Mouse (Mus musculus): ENCODE measurements around the gene Auts2. TPM values are rescaled to one million over a fixed set of nuclear protein-coding genes. Genes with fewer than 3 reads are reported as not detected.

Gene Auts2
- polyA plus RNA-seq, 1 experiment from 2014 or later: 53.4 TPM

GRCm38 (mm10) chr5:131596591-131596990 is 946.6 kb downstream of the Auts2 start:
- Histone ChIP-seq H3K27ac (replicated peaks; ENCODE audit: low read depth, low read length) (no peak overlapping the region), H3K36me3 (ENCODE audit: control insufficient read depth, insufficient read depth, low read length) (no peaks in the 10 kb centered on the region), H3K9me3 (ENCODE audit: control insufficient read depth, low read length) (no peaks in the 10 kb centered on the region), H3K4me3 (ENCODE audit: low read depth, low read length) (no peak overlapping the region), H3K4me2 (ENCODE audit: low read depth, severe bottlenecking) (peak overlapping the region; percentile 24; the same call in 1 of the 2 replicates), H3K9ac (ENCODE audit: low read length) (no peak overlapping the region), H3K27me3 (ENCODE audit: control insufficient read depth, insufficient read depth, low read length) (0 out of 2 replicates have a peak, but pooled peaks cover 3% of the 10 kb centered on the region), H3K4me1 (ENCODE audit: control insufficient read depth, insufficient read depth, low read length) (peaks cover 20% of the 10 kb centered on the region)
- ATAC-seq (ENCODE audit: insufficient number of reproducible peaks, low FRiP score, low TSS enrichment, low read depth) (no peak), DNase-seq (ENCODE audit: low spot score) (peak; percentile 61)
- 2% methylated on average over 10 of the region's 10 CpGs for WGBS

DNA sequence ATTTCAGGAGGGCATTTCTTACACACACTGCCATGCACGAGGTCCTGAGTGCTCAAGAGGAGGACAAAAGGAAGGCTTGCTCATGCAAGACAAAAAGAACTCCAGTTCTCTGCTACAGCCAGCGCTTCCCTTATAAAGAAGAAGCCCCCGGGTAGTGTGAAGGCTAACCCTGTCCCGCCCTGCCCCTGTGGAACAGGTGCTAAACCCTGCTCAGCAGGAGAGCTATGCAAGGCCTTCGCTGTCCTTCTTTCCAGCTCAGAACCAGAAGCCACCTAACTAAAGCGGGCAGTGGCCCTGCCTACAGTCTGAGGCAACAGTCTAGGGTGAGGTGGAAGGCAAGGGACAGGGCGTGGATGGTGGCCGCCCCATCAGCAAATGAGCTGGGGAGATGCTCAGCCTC is 947.4 kb downstream of the Auts2 start:
- no peak overlapping the region for H3K4me2 ChIP-seq (ENCODE audit: low read depth, severe bottlenecking)
- no peak overlapping the region for H3K27ac ChIP-seq (replicated peaks; ENCODE audit: low read depth, low read length)
- ATAC-seq (ENCODE audit: insufficient number of reproducible peaks, low FRiP score, low TSS enrichment, low read depth) (no peak), DNase-seq (ENCODE audit: low spot score) (no peak)
- no peak overlapping the region for H3K4me3 ChIP-seq (ENCODE audit: low read depth, low read length)
- no peaks in the 10 kb centered on the region for H3K36me3 ChIP-seq (ENCODE audit: control insufficient read depth, insufficient read depth, low read length)
- H3K4me1 ChIP-seq (ENCODE audit: control insufficient read depth, insufficient read depth, low read length): peaks cover 19% of the 10 kb centered on the region
- H3K27me3 ChIP-seq (ENCODE audit: control insufficient read depth, insufficient read depth, low read length): 0 out of 2 replicates have a peak, but pooled peaks cover 3% of the 10 kb centered on the region
- no peaks in the 10 kb centered on the region for H3K9me3 ChIP-seq (ENCODE audit: control insufficient read depth, low read length)
- WGBS: 14% methylated on average over 8 of the region's 8 CpGs
- no peak overlapping the region for H3K9ac ChIP-seq (ENCODE audit: low read length)

GRCm38 (mm10) chr5:131594597-131594996 is 948.5 kb downstream of the Auts2 start:
- no peak for DNase-seq (ENCODE audit: low spot score)
- WGBS: 65% methylated on average over 3 of the region's 3 CpGs
- no peak overlapping the region for H3K4me3 ChIP-seq (ENCODE audit: low read depth, low read length)

GRCm38 (mm10) chr5:131593261-131593660 is 949.9 kb downstream of the Auts2 start:
- H3K9me3 ChIP-seq (ENCODE audit: control insufficient read depth, low read length): no peaks in the 10 kb centered on the region
- H3K4me2 ChIP-seq (ENCODE audit: low read depth, severe bottlenecking): no peak overlapping the region
- no peak for DNase-seq (ENCODE audit: low spot score)
- H3K9ac ChIP-seq (ENCODE audit: low read length): no peak overlapping the region
- no peak overlapping the region for H3K4me3 ChIP-seq (ENCODE audit: low read depth, low read length)
- no peak overlapping the region for H3K27ac ChIP-seq (replicated peaks; ENCODE audit: low read depth, low read length)
- H3K27me3 ChIP-seq (ENCODE audit: control insufficient read depth, insufficient read depth, low read length): peaks cover 3% of the 10 kb centered on the region; the same call in 1 of the 2 replicates
- 91% methylated on average over 10 of the region's 10 CpGs for WGBS
- no peaks in the 10 kb centered on the region for H3K36me3 ChIP-seq (ENCODE audit: control insufficient read depth, insufficient read depth, low read length)
- no peak for ATAC-seq (ENCODE audit: insufficient number of reproducible peaks, low FRiP score, low TSS enrichment, low read depth)
- peaks cover 13% of the 10 kb centered on the region for H3K4me1 ChIP-seq (ENCODE audit: control insufficient read depth, insufficient read depth, low read length)

More at GRCm38 (mm10) chr5:131594597-131594996, 948.5 kb downstream of the Auts2 start:
- no peaks in the 10 kb centered on the region for H3K9me3 ChIP-seq (ENCODE audit: control insufficient read depth, low read length)
- no peaks in the 10 kb centered on the region for H3K36me3 ChIP-seq (ENCODE audit: control insufficient read depth, insufficient read depth, low read length)
- 0 out of 2 replicates have a peak, but pooled peaks cover 3% of the 10 kb centered on the region for H3K27me3 ChIP-seq (ENCODE audit: control insufficient read depth, insufficient read depth, low read length)
- H3K4me2 ChIP-seq (ENCODE audit: low read depth, severe bottlenecking): no peak overlapping the region
- H3K9ac ChIP-seq (ENCODE audit: low read length): no peak overlapping the region
- H3K27ac ChIP-seq (replicated peaks; ENCODE audit: low read depth, low read length): no peak overlapping the region
- no peak for ATAC-seq (ENCODE audit: insufficient number of reproducible peaks, low FRiP score, low TSS enrichment, low read depth)
- peaks cover 13% of the 10 kb centered on the region for H3K4me1 ChIP-seq (ENCODE audit: control insufficient read depth, insufficient read depth, low read length)

DNA sequence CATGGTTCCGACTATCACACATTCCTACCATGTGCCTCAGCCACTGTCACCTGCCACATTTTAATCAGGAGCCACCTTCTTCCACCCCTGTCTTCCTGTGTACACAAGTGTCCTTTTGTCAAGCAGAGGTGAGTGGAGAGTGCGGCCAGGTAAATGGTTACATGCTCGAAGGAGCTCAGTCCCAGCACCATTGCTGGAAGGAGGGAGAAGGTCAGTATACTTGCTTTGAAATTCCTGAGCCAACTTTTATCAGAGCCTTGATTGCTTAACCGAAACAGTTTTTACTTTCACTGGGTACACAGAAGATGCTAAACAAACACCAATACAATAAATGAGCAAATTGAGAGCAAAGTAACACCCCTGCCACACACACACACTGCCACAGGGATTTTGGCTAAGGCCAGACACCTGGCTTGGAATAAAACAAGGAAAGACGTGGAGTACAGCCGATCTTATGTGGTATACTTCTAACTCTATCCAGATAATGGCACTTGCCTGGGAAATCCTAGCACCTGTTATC is 953.1 kb downstream of the Auts2 start:
- ATAC-seq (ENCODE audit: insufficient number of reproducible peaks, low FRiP score, low TSS enrichment, low read depth) (no peak), DNase-seq (ENCODE audit: low spot score) (no peak)
- Histone ChIP-seq H3K4me2 (ENCODE audit: low read depth, severe bottlenecking) (no peak overlapping the region), H3K36me3 (ENCODE audit: control insufficient read depth, insufficient read depth, low read length) (no peaks in the 10 kb centered on the region), H3K4me1 (ENCODE audit: control insufficient read depth, insufficient read depth, low read length) (peaks cover 17% of the 10 kb centered on the region), H3K27ac (replicated peaks; ENCODE audit: low read depth, low read length) (no peak overlapping the region), H3K27me3 (ENCODE audit: control insufficient read depth, insufficient read depth, low read length) (peaks cover 6% of the 10 kb centered on the region; the same call in 1 of the 2 replicates), H3K4me3 (ENCODE audit: low read depth, low read length) (no peak overlapping the region), H3K9me3 (ENCODE audit: control insufficient read depth, low read length) (no peaks in the 10 kb centered on the region), H3K9ac (ENCODE audit: low read length) (no peak overlapping the region)
- 89% methylated on average over 6 of the region's 6 CpGs for WGBS

DNA sequence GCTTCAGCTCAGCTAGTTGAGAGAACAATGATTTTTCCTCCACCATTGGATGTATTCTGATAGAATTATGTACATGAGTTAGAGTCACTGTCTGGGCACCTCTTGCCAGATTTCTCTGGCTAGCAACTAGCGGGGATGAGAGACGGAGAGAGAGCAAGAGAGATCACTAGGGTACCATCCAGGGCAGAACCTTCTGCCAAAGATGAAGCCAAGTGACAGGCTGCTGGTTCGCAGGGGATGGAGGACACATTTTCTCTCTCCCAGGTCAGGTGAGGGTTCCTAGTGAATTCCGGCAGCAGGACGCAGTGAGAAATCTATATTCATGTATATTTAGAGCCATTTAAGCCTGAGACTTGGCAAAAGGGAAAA is 956.8 kb downstream of the Auts2 start:
- H3K4me1 ChIP-seq (ENCODE audit: control insufficient read depth, insufficient read depth, low read length): peaks cover 40% of the 10 kb centered on the region

GRCm38 (mm10) chr5:131585684-131586331 is 957.3 kb downstream of the Auts2 start:
- Histone ChIP-seq H3K27me3 (ENCODE audit: control insufficient read depth, insufficient read depth, low read length) (peaks cover 3% of the 10 kb centered on the region; the same call in 1 of the 2 replicates), H3K36me3 (ENCODE audit: control insufficient read depth, insufficient read depth, low read length) (no peaks in the 10 kb centered on the region), H3K4me2 (ENCODE audit: low read depth, severe bottlenecking) (peak overlapping the region; percentile 37), H3K9ac (ENCODE audit: low read length) (no peak overlapping the region), H3K4me3 (ENCODE audit: low read depth, low read length) (0 out of 2 replicates have a peak overlapping the region, but pooled peaks have one; percentile 1), H3K9me3 (ENCODE audit: control insufficient read depth, low read length) (no peaks in the 10 kb centered on the region), H3K4me1 (ENCODE audit: control insufficient read depth, insufficient read depth, low read length) (peaks cover 44% of the 10 kb centered on the region), H3K27ac (replicated peaks; ENCODE audit: low read depth, low read length) (0 out of 2 replicates have a peak overlapping the region, but pooled peaks have one; percentile 30)
- DNase-seq (ENCODE audit: low spot score) (peak; percentile 83), ATAC-seq (ENCODE audit: insufficient number of reproducible peaks, low FRiP score, low TSS enrichment, low read depth) (peak; percentile 49; the same call in 1 of the 2 replicates)
- 5% methylated on average over 26 of the region's 26 CpGs for WGBS

More for the DNA sequence above, 956.8 kb downstream of the Auts2 start:
- ATAC-seq (ENCODE audit: insufficient number of reproducible peaks, low FRiP score, low TSS enrichment, low read depth) (no peak), DNase-seq (ENCODE audit: low spot score) (no peak)
- 46% methylated on average over 5 of the region's 5 CpGs for WGBS
- peaks cover 3% of the 10 kb centered on the region; the same call in 1 of the 2 replicates for H3K27me3 ChIP-seq (ENCODE audit: control insufficient read depth, insufficient read depth, low read length)
- H3K4me2 ChIP-seq (ENCODE audit: low read depth, severe bottlenecking): peak overlapping the region; percentile 37; the same call in 1 of the 2 replicates
- no peaks in the 10 kb centered on the region for H3K36me3 ChIP-seq (ENCODE audit: control insufficient read depth, insufficient read depth, low read length)
- no peak overlapping the region for H3K27ac ChIP-seq (replicated peaks; ENCODE audit: low read depth, low read length)
- H3K9ac ChIP-seq (ENCODE audit: low read length): no peak overlapping the region
- H3K4me3 ChIP-seq (ENCODE audit: low read depth, low read length): no peak overlapping the region
- H3K9me3 ChIP-seq (ENCODE audit: control insufficient read depth, low read length): no peaks in the 10 kb centered on the region

DNA sequence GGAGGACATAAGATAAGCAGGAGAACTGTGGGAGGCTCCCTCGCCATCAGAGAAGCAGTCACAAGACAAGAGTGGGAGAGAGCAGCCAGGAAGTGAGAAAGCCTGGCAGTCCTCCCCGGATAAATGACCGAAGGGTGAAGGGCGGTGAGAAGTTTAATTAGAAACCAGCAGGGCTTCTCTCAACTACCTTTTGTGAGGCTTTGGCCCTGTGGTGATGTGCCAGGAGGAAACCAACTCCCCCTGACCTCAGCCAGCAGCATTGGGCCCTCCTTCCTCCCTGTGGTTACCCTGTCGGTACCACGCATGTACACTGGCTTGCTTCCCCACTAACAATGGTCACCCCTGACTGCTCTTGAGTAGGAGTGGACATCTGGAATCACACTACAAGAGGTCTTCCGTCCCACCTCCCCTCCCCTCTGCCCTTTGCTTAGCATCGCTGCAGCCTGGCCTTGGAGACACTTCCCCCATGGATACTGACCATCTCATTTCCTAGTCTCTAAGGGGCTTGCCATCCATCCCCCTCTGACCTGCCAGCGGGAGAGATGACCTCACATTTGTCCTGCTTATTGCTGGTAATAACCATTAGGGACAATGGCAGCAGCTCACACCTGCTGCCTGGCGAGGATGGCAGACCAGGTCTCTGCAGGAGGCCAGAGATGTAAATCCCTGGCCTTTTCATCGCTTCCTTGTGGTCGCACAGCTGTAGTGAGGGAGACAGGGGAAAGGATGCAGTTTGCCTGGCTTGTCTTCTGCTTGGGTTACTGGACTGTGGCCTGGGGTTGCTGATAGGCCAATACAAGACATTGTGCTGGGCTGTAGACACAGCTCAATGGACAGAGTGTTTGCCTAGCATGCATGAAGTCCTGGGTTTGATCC is 958.6 kb downstream of the Auts2 start:
- Histone ChIP-seq H3K4me3 (ENCODE audit: low read depth, low read length) (no peak overlapping the region), H3K9ac (ENCODE audit: low read length) (no peak overlapping the region), H3K27me3 (ENCODE audit: control insufficient read depth, insufficient read depth, low read length) (peaks cover 3% of the 10 kb centered on the region; the same call in 1 of the 2 replicates), H3K4me1 (ENCODE audit: control insufficient read depth, insufficient read depth, low read length) (peaks cover 49% of the 10 kb centered on the region), H3K27ac (replicated peaks; ENCODE audit: low read depth, low read length) (no peak overlapping the region), H3K36me3 (ENCODE audit: control insufficient read depth, insufficient read depth, low read length) (no peaks in the 10 kb centered on the region), H3K9me3 (ENCODE audit: control insufficient read depth, low read length) (no peaks in the 10 kb centered on the region), H3K4me2 (ENCODE audit: low read depth, severe bottlenecking) (no peak overlapping the region)
- WGBS: 13% methylated on average over 12 of the region's 12 CpGs
- DNase-seq (ENCODE audit: low spot score) (peak; percentile 35), ATAC-seq (ENCODE audit: insufficient number of reproducible peaks, low FRiP score, low TSS enrichment, low read depth) (no peak)

All from limb, embryonic 11.5 days (tissue).